Mouse (Mus musculus) midbrain, postnatal 0 days (tissue): Measurements from ENCODE around the gene Reep3. TPM values are rescaled to one million over a fixed set of nuclear protein-coding genes. Genes with fewer than 3 reads are reported as not detected.
"Not testable (repeated sequence)": the region's sequence is repeated elsewhere in the genome, so short reads cannot be mapped to it uniquely, and the experiment has no call there.

Experiments
- ATAC-seq: fragments of 200-750 bp; cut with Nextera tagmentation; 2 replicates; pipeline ENCODE4 v1.8.0; 2017; ENCODE audit warnings: moderate number of reproducible peaks, mild to moderate bottlenecking, moderate TSS enrichment, moderate library complexity; ENCODE audit not compliant: low FRiP score
- DNase-seq: peaks from one replicate; pipeline ENCODE4 v3.0.0-alpha.2; 2015; ENCODE audit warnings: low spot score
- H3K27ac ChIP-seq: fragments of 300-500 bp; sonication (generic); 2 replicates; pipeline ENCODE4 v1.5.1; 2014; ENCODE audit warnings: low read depth, mild to moderate bottlenecking, low read length, mixed read lengths
- H3K27me3 ChIP-seq: fragments of 300-500 bp; sonication (generic); 2 replicates; pipeline ENCODE4 v1.6.1; 2014; ENCODE audit warnings: low read length, control low read depth, mixed read lengths; ENCODE audit not compliant: insufficient read depth
- H3K36me3 ChIP-seq: fragments of 300-500 bp; sonication (generic); 2 replicates; pipeline ENCODE4 v1.6.1; 2014; ENCODE audit warnings: low read length, control low read depth, mixed read lengths; ENCODE audit not compliant: insufficient read depth
- H3K4me1 ChIP-seq: fragments of 300-500 bp; sonication (generic); 2 replicates; pipeline ENCODE4 v1.6.1; 2014; ENCODE audit warnings: mild to moderate bottlenecking, control low read depth, antibody characterized with exemption, low read length, mixed read lengths; ENCODE audit not compliant: insufficient read depth
- H3K4me2 ChIP-seq: fragments of 300-500 bp; sonication (generic); 2 replicates; pipeline ENCODE4 v1.6.1; 2014; ENCODE audit warnings: low read depth, mild to moderate bottlenecking, low read length, mixed read lengths; ENCODE audit not compliant: poor library complexity, severe bottlenecking
- H3K4me3 ChIP-seq: fragments of 300-500 bp; sonication (generic); 2 replicates; pipeline ENCODE4 v1.5.1; 2014; ENCODE audit warnings: low read depth, mild to moderate bottlenecking, low read length, moderate library complexity
- H3K9ac ChIP-seq: fragments of 300-500 bp; sonication (generic); replicated peaks from 2 replicates; pipeline ENCODE4 v1.6.1; 2014; ENCODE audit warnings: mild to moderate bottlenecking, low read length, moderate library complexity, mixed read lengths; ENCODE audit not compliant: poor library complexity, severe bottlenecking
- H3K9me3 ChIP-seq: fragments of 300-500 bp; sonication (generic); 2 replicates; pipeline ENCODE4 v1.6.1; 2016; ENCODE audit warnings: low read length, control low read depth
- CTCF ChIP-seq: IDR thresholded peaks from 2 replicates; pipeline ENCODE4 v1.5.1; 2016; ENCODE audit warnings: antibody characterized with exemption, mild to moderate bottlenecking
- WGBS: fragments of 180-500 bp; shearing (Covaris S2); extraction: QIAGEN DNeasy Blood & Tissue Kit; methylation state at CpG from one replicate; pipeline ENCODE4 v1.1.7; 2014; 5-methylcytosine and 5-hydroxymethylcytosine counted together
- polyA plus RNA-seq: library from polyadenylated mRNA; unstranded; fragments of >200 nt; fragmentation: Nextera tagmentation; extraction: Ambion mirVana; gene quantifications from 2 replicates; pipeline ENCODE4 v1.2.1, GENCODE M21; 2015
- total RNA-seq: library from RNA; depleted of rRNA; stranded (reverse); fragments of >200 nt; gene quantifications from 2 replicates; pipeline ENCODE4 v1.2.3, GENCODE M21; 2014

Reep3 gene
- total and polyA plus RNA-seq, 2 experiments from 2014 or later: 26.6 to 28.1 TPM

DNA sequence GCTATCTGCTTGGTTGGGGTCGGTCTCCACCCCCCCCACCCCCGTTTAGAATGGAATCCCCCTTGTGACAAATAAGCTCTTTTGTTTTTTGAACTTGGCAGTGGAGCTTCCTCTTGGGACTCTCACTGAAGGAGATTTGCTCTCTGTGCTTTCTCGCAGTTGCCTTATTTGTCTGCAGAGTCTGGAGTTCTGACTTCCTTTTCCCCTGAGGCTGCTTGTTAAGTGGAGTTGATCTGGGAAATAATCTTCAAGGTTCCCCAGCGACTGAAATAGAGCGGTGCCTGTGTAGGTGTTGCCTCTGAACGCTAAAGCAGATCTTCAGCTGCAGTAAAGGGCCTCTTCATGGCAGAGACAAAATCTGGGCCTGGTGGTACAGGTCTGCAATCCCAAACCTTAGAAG lies 18.4 kb upstream of the Reep3 start:
- no peaks in the 10 kb centered on the region for H3K36me3 ChIP-seq
- H3K4me3 ChIP-seq: no peak overlapping the region
- DNase-seq (peak; percentile 35), ATAC-seq (no peak)
- H3K9me3 ChIP-seq: no peaks in the 10 kb centered on the region
- WGBS: 7% methylated on average over 6 of the region's 6 CpGs
- TF ChIP-seq CTCF: no peak
- H3K27ac ChIP-seq: peak overlapping the region; percentile 12; the same call in 1 of the 2 replicates
- no peak overlapping the region for H3K4me2 ChIP-seq
- 0 out of 2 replicates have a peak, but pooled peaks cover 7% of the 10 kb centered on the region for H3K4me1 ChIP-seq
- no peak overlapping the region for H3K9ac ChIP-seq
- no peaks in the 10 kb centered on the region for H3K27me3 ChIP-seq

DNA sequence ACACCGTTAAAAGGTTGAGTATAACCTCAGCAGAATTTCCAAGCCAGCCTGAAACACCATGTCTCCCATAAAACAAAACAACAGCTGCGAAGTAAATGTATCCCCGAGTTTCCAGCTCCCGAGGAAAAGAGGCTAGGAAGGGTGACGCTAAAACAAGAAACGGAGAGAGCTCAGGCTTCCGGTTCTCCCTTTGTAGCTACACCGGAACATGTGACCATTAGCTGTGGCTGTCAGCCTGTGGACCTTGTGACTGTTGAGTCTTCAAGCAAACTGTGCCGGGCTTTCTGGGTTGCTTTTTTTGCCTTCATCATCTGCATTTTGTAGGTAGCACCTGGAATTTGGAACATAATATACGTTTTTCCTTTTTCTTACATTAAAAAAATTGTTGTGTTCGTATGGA lies 17.1 kb upstream of the Reep3 start:
- Histone ChIP-seq H3K9ac (no peak overlapping the region), H3K4me1 (0 out of 2 replicates have a peak, but pooled peaks cover 7% of the 10 kb centered on the region), H3K9me3 (no peaks in the 10 kb centered on the region), H3K27me3 (no peaks in the 10 kb centered on the region), H3K36me3 (no peaks in the 10 kb centered on the region; the same call in 1 of the 2 replicates), H3K4me3 (no peak overlapping the region), H3K4me2 (no peak overlapping the region), H3K27ac (no peak overlapping the region)
- DNase-seq (no peak), ATAC-seq (no peak)
- TF ChIP-seq CTCF: no peak
- 93% methylated on average over 11 of the region's 11 CpGs for WGBS

DNA sequence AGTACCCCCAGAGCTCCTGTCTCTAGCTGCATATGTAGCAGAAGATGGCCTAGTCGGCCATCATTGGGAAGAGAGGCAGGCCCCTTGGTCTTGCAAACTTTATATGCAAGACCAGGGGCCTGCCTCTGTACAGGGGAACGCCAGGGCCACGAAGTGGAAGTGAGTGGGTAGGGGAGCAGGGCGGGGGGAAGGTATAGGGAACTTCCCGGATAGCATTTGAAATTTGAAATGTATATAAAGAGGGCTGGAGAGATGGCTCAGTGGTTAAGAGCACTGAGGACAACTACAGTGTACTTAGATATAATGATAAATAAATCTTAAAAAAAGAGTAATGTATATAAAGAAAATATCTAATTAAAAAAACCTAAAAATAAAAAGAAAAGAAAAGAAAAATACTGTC lies 16.2 kb upstream of the Reep3 start:
- H3K27me3 ChIP-seq, H3K9me3 ChIP-seq, H3K4me2 ChIP-seq, H3K4me1 ChIP-seq, ATAC-seq, DNase-seq, H3K4me3 ChIP-seq, H3K36me3 ChIP-seq, H3K27ac ChIP-seq, H3K9ac ChIP-seq: not testable (repeated sequence)
- 80% methylated on average over 5 of the region's 5 CpGs for WGBS

DNA sequence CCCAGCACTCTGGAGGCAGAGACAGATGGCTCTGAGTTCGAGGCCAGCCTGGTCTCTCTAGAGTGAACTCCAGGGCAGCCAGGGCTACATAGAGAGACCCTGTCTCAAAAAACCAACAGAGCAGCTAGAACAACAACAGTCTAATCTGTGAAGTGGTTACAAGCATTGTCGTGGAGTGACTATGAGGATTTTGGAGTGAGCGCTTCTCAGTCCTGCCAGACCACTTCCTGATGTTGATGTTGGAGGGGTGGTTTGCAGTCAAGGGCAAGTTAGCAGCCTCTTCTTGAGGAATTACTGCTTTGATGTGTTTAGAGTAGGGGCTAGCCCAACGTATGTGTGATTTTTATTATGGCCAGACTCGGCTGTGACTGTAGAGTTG lies 15.0 kb upstream of the Reep3 start:
- H3K27ac ChIP-seq: no peak overlapping the region
- H3K27me3 ChIP-seq: no peaks in the 10 kb centered on the region
- H3K9me3 ChIP-seq: no peaks in the 10 kb centered on the region
- no peak for DNase-seq
- peaks cover 12% of the 10 kb centered on the region; the same call in 1 of the 2 replicates for H3K4me1 ChIP-seq
- H3K36me3 ChIP-seq: peaks cover 3% of the 10 kb centered on the region; the same call in 1 of the 2 replicates
- no peak overlapping the region for H3K4me2 ChIP-seq
- H3K9ac ChIP-seq: no peak overlapping the region
- no peak for TF ChIP-seq CTCF
- H3K4me3 ChIP-seq: no peak overlapping the region
- ATAC-seq: no peak
- WGBS: 89% methylated on average over 5 of the region's 5 CpGs

DNA sequence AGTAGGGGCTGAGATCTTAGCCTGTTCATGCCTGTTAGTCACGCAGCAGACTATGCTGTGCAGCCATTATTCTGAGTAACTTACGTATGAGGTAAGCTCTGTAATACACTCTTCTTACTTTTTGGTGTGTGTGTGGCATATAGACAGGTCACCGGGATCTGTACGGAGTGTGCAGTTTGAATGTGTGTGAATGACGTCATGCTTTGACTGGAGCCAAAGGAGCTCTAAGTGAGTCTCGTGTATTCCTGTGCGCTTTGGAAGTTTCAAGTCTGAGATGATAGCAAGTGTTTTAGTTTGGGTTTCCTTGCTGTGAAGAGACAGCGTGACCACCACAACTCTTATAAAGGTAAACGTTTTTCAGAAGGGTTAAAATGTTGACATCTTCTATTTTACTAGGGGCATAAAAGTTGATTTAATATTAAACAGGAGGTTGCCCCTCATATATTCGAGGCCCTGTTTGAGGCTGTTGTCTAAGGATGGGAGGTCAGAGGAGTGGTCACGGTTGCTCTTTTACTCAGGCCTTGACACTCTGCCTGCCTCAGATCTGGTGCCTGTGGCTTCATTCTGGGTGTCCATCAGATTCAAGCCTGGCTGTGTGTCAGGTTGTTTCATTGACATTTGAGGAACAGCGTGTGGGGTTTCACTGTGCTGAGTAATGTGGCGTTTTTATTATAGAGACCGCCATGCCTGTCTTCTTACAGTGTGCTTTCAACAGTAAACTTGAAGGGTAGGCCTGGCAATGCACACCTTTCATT lies 14.5 kb upstream of the Reep3 start:
- Histone ChIP-seq H3K4me1 (peaks cover 17% of the 10 kb centered on the region; the same call in 1 of the 2 replicates), H3K27ac (no peak overlapping the region), H3K4me3 (no peak overlapping the region), H3K27me3 (no peaks in the 10 kb centered on the region), H3K36me3 (peaks cover 3% of the 10 kb centered on the region; the same call in 1 of the 2 replicates), H3K9me3 (no peaks in the 10 kb centered on the region), H3K4me2 (no peak overlapping the region), H3K9ac (no peak overlapping the region)
- DNase-seq: no peak
- WGBS: 62% methylated on average over 14 of the region's 14 CpGs
- no peak for ATAC-seq
- no peak for TF ChIP-seq CTCF

DNA sequence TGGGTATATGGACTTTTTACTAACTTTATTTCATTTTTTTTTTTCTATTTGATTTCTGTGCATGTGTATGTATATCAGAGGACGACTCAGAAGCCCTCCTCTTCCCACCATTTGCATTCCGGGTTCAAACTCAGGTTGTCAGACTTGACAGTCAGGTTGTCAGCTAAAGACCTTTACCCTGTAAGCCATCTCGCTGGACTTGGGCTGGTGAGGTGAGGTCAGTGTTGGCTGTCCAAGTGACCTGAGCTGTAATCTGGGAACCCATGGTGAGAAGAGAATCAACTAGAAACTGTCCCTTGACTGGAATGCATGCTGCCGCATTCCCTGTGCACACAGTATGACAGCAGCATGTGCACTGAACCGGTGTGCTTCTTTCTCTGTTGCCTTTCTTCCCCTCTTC lies 12.9 kb upstream of the Reep3 start:
- no peak for TF ChIP-seq CTCF
- WGBS: 84% methylated on average over 5 of the region's 5 CpGs
- Histone ChIP-seq H3K9me3 (no peaks in the 10 kb centered on the region), H3K27me3 (no peaks in the 10 kb centered on the region), H3K4me1 (peaks cover 11% of the 10 kb centered on the region; the same call in 1 of the 2 replicates), H3K4me3 (no peak overlapping the region), H3K36me3 (peaks cover 3% of the 10 kb centered on the region; the same call in 1 of the 2 replicates), H3K4me2 (no peak overlapping the region), H3K27ac (no peak overlapping the region), H3K9ac (no peak overlapping the region)
- no peak for DNase-seq
- ATAC-seq: no peak
